7 mouse cellular contexts compared by ENCODE assay signal in the genomic region with DNA sequence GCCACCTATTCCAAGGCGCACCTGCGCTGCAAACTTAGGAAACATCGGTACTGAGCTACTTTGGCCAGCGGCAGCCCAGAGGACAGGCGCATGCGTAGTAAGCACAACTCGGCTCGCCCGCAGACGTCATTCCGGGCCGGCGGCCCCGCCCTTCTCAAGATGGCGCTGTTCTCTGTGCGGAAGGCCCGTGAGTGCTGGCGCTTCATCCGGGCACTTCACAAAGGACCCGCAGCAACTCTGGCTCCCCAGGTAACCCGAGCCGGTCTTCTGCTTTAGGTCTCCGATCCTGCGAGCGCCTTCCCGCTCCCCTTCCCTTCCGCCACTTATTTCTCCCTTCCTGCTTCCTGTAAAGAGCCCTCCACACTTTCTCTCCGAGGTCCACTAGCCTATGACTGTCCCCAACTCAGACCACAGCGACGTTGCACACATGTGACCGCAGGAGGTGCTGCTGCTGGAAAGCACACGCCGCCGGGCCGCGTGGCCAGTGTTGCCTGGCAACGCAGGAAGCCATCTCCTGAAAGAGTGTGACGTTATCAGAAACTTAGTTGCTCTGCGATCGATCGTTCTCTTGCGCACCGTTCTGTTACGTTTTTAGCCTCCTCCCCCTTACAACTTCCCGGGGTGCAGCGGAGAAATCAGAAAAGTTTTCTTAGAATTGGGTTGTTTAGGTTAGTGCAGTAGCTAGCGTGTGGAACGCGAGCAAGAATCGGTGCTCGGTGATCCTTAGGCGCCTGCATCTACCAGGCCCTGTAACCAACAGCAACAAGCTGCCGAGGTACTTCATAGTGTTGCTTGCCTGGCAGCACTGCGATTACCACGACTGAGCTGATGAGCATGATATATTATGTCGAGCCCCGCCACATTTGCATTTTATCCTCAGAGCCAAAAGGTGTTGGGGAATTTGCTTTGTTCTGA. TPM values are rescaled to one million over a fixed set of nuclear protein-coding genes. Genes with fewer than 3 reads are reported as not detected.
DNase-seq lines count a peak whose midpoint lies in the region; ATAC-seq lines count a peak whose summit lies in the region.

A gene (plus strand): TSS at position 129 of the 915 bp plus-strand sequence.

- under 1% methylated on average over 57 of the region's 57 CpGs for WGBS in embryonic facial prominence, embryonic 11.5 days
- WGBS in limb, embryonic 10.5 days: under 1% methylated on average over 57 of the region's 57 CpGs
- under 1% methylated on average over 57 of the region's 57 CpGs for WGBS in midbrain, embryonic 13.5 days

- peak within 1 kb of the TSS; percentile 61 for H3K9ac ChIP-seq in embryonic facial prominence, embryonic 11.5 days (replicated peaks; ENCODE audit: low read length)
- H3K9ac ChIP-seq in midbrain, embryonic 13.5 days (replicated peaks): peak within 1 kb of the TSS; percentile 63

- peak within 1 kb of the TSS; percentile 49 for H3K4me2 ChIP-seq in embryonic facial prominence, embryonic 11.5 days (ENCODE audit: low read depth, low read length)
- peak within 1 kb of the TSS; percentile 62 for H3K4me2 ChIP-seq in midbrain, embryonic 13.5 days (replicated peaks)

- H3K4me3 ChIP-seq in embryonic facial prominence, embryonic 11.5 days (ENCODE audit: low read depth, low read length): peak within 1 kb of the TSS; percentile 44
- H3K4me3 ChIP-seq in limb, embryonic 10.5 days: peak within 1 kb of the TSS; percentile 67
- H3K4me3 ChIP-seq in midbrain, embryonic 13.5 days (replicated peaks): peak within 1 kb of the TSS; percentile 60

- peak; percentile 100 for ATAC-seq in embryonic facial prominence, embryonic 11.5 days (replicated peaks; ENCODE audit: insufficient number of reproducible peaks, low FRiP score, low TSS enrichment, low read depth)
- ATAC-seq in granulocyte monocyte progenitor cell, adult 5-6 weeks (replicated peaks; ENCODE audit: poor library complexity, severe bottlenecking): peak; percentile 98
- peak; percentile 100 for ATAC-seq in midbrain, embryonic 13.5 days

- DNase-seq in adrenal gland, postnatal 14 days: peak; percentile 95
- peak; percentile 96 for DNase-seq in embryonic facial prominence, embryonic 11.5 days (ENCODE audit: low spot score)
- peak; percentile 94 for DNase-seq in kidney, adult 11 months
- DNase-seq in limb, embryonic 10.5 days (ENCODE audit: low spot score): peak; percentile 96
- DNase-seq in spleen, adult 12 weeks (ENCODE audit: low spot score): peak; percentile 82

- no peaks in the 10 kb centered on the region for H3K9me3 ChIP-seq in embryonic facial prominence, embryonic 11.5 days (replicated peaks; ENCODE audit: control insufficient read depth, low read length)
- H3K9me3 ChIP-seq in limb, embryonic 10.5 days (replicated peaks): no peaks in the 10 kb centered on the region
- H3K9me3 ChIP-seq in midbrain, embryonic 13.5 days: no peaks in the 10 kb centered on the region

- H3K4me1 ChIP-seq in embryonic facial prominence, embryonic 11.5 days (ENCODE audit: control insufficient read depth, insufficient read depth, low read length): no peaks in the 10 kb centered on the region
- H3K4me1 ChIP-seq in limb, embryonic 10.5 days: peaks cover 21% of the 10 kb centered on the region
- peaks cover 7% of the 10 kb centered on the region for H3K4me1 ChIP-seq in midbrain, embryonic 13.5 days (replicated peaks)

- no peaks in the 10 kb centered on the region for H3K36me3 ChIP-seq in embryonic facial prominence, embryonic 11.5 days (replicated peaks; ENCODE audit: control insufficient read depth, insufficient read depth, low read depth, low read length)
- H3K36me3 ChIP-seq in limb, embryonic 10.5 days: no peaks in the 10 kb centered on the region
- no peaks in the 10 kb centered on the region for H3K36me3 ChIP-seq in midbrain, embryonic 13.5 days

- H3K27me3 ChIP-seq in embryonic facial prominence, embryonic 11.5 days (ENCODE audit: control insufficient read depth, insufficient read depth, low read length): no peaks in the 10 kb centered on the region
- H3K27me3 ChIP-seq in limb, embryonic 10.5 days (ENCODE audit: low read depth, poor library complexity, severe bottlenecking): no peaks in the 10 kb centered on the region
- H3K27me3 ChIP-seq in midbrain, embryonic 13.5 days: no peaks in the 10 kb centered on the region

- H3K27ac ChIP-seq in embryonic facial prominence, embryonic 11.5 days (replicated peaks; ENCODE audit: low read depth, low read length): peak within 1 kb of the TSS; percentile 83
- peak within 1 kb of the TSS; percentile 93 for H3K27ac ChIP-seq in limb, embryonic 10.5 days
- peak within 1 kb of the TSS; percentile 93 for H3K27ac ChIP-seq in midbrain, embryonic 13.5 days

RNA-seq across cellular contexts. Expression of the gene that starts here (rescaled TPM):
- total RNA-seq in adrenal gland, postnatal 14 days (2021): 11.8 and 13.2 TPM in 2 replicates
- 9.3 and 10.2 TPM in 2 replicates for polyA plus RNA-seq in embryonic facial prominence, embryonic 11.5 days (2014; fragmentation: Nextera tagmentation; extraction: Ambion mirVana)
- 4.7 and 11.4 TPM in 2 replicates for total RNA-seq in granulocyte monocyte progenitor cell, adult 5-6 weeks (2014; fragmentation: Nextera tagmentation)
- 4.6 and 5.7 TPM in 2 replicates for total RNA-seq in granulocyte monocyte progenitor cell, adult 5-6 weeks (2017)
- 10.8 and 10.9 TPM in 2 replicates for polyA plus RNA-seq in limb, embryonic 10.5 days (2016; fragmentation: Nextera tagmentation; extraction: Ambion mirVana)
- polyA plus RNA-seq in midbrain, embryonic 13.5 days (2015; fragmentation: Nextera tagmentation; extraction: Ambion mirVana): 4.9 and 5.7 TPM in 2 replicates

Comparison
In these comparisons a context has a peak if more than half of its experiments do, and no peak if none do; other contexts are left out.
1. Peak in every context shown above with its lines: DNase-seq, ATAC-seq, H3K4me3 ChIP-seq and H3K27ac ChIP-seq.